Mouse (Mus musculus): ENCODE data around the gene Sf3a3. TPM values are rescaled to one million over a fixed set of nuclear protein-coding genes. Genes with fewer than 3 reads are reported as not detected.
"Not testable (repeated sequence)": the region's sequence is repeated elsewhere in the genome, so short reads cannot be mapped to it uniquely, and the experiment has no call there.

Sf3a3 gene
- polyA plus RNA-seq, 1 experiment, result 40.4 TPM

DNA sequence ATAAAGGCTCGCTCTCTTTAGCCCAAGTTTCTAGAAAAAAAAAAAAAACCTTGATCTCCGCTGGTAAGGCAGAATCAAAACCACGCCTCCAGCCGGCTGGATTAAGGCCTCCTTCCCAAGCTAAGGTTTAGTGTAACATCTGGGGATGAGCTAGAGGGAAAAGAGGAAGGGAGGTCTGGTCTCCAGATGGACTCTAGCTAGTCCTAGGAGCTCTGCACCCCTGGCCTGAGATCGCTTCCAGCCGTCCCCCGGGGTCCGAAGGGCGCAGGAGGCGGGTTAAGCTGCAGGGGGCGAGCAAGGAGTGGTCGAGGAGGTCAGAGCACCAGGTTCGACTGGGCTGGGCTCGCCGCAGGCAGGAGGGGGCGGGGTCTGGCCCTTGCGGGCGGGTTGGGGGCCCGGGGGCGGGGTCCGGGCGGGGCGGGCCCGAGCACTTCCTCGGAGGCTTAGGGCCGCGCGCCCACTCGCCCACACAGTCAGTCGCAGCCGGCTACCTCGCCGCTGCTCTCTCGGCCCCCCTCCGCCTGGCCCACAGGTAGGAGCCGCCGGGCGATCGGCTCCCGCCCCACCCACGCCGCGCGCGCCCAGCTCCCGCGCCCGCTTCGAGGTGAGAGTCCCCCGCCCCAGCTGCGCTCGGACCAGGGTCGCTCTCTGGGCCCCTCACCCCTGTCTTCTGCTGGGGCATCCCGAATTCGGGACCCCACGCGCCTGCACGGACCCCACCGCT lies 14.2 kb upstream of the Sf3a3 start, which contains the start of gene Fhl3:
Gene Fhl3 (plus strand): TSS at position 454 of the 724 bp plus-strand sequence.
- peak; percentile 51 for DNase-seq (ENCODE audit: low spot score)

DNA sequence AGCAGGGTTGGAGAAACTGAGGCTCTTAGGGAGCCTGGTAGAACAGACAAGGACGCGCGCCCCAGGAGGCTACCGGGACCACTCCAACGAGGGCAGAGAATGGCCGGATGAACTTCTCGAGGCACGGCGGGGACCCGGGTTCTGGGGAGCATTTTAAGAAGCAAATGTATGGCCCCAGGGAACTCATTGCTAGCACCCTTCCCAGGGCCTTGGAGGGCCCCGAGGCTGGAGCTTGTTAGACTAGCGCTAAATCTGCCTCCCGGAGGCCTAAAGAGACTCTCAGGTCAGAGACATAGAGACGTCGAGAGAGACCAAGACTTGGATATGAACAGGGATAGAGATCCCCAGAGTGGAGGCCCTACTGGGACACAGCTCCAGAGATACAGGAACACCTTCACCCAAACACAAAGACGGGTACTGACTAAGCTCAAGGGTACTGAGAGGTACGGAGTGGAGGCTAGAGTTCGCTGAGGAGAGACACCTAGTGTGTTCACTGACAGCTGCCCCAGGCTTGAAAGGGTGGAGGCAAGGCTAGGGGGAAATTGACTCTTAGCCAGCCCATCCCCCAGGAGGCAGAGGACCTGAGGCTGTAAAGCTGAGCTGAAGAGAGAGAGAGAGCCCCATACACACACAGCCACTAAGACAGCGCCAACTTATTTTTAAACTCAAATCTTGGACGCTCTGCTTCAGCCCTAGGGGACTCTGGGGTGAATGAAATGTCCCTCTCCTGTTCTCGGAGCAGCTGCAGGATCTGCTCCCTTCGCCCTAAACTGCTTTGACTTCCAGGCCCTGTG lies 13.3 kb upstream of the Sf3a3 start:
- no peak for DNase-seq (ENCODE audit: low spot score)

DNA sequence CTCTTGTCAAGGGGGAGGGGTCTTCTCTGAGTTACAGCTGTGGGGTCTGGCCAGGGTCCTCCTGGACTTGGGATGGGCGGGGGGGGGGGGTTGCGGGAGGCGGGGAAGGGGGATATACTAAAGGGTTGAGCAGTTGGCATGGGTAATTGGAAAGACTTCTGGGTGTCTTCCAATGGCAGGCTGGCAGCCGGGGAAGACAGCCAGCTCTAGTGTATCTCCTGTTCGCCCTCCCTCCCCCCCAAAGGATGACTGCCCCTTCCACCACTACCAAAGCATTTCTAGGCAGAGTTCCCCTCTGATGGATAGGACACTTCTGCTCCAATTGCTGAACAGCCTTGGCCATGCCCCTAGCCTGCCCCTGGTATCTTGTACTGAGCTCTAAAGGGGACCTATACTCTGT lies 12.7 kb upstream of the Sf3a3 start:
- DNase-seq (ENCODE audit: low spot score), result no peak

DNA sequence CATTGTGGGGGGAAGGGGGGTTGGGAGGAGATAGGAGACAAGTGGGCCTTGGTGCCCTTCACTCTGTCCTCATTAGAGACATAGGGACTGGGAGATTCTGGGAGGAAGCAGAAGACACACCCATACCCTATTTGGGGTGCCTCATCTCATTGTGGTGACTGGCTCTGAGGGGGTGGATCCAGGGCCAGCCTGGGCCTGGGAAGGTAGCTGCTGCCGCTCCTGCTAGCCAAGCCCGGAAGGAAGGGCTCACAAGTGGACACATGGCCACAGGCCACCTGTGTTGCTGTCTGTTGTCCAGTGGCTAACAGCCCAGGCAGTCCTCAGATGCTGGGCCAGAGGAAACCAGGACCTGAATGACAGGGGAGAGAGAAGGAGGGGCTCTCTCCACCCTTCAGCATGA lies 11.2 kb upstream of the Sf3a3 start:
- DNase-seq (ENCODE audit: low spot score), result no peak

DNA sequence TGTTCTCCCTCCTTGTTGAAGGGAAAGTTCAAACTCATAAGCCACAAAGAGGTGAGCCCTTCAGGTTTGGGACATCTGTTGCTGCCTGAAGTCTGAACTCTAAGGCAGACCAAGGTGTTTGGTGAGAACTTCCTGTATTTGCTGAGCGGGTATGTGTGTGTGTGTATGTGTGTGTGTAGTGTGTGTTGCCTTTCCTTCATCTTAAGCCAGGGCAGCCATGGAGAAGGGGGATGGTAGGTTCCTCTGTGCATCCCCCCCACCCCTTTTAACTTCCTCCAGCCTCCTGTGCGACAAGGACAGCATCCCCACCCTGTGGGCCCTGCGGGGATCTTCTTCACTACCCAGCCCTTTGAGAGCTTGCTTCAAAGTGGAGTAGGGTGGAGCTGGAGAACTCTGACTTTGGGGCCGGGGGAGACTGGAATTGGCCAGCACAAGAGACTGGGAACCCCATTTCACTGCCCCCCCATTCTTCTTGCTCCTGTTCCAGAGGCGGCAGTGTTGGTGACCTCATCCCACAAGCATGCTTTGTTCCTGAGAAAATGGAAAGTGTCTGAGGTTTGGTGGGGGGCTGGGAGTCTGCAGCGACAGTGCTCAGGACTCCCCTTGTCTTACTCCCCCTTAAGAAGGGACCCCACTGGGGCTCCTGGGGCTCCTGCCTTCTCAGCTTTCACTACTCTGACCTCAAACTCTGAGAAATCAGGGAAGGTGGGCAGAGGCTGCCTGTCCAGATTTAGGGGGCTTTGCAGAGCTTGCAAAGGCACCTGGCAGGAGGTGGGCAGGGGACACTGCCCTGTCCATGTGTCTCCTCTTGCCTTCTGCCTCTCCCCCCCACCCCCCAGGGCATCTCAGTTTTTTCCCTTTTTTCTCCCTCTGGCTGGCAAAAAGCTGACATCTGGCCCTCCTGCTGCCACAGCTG lies 10.4 kb upstream of the Sf3a3 start:
- no peak for DNase-seq (ENCODE audit: low spot score)

DNA sequence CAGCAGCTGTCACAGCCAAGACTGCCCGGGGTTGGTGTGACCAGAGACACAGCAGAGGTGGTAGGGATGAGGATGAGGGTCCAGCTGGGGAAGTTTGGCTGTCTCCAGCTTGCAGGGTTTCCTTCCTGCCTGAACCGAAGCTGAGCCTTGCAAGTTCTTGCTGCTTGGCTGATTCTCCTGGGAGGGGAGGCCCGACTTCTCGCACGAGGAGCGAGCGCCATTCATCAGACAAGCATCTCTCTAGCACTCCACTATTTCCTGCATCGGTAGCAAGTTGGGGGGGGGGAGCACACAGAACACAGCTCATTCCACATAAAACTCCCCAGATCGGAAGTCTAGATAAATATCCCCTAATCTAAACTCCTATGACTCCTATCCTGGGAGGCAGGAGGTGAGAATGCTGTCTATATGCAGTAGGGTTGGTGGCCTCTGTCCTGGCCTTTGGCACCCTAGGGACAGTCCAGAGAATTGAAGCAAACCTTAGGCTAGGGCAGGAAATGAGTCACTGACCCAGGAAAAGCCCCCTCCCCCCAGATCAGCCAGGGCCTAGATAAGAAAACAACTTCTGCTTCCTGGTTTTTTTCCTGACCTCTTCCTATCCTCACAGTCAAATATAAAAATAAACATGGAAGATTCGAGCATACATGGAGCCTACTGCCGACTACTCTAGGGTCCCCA lies 9.6 kb upstream of the Sf3a3 start:
- no peak for DNase-seq (ENCODE audit: low spot score)

DNA sequence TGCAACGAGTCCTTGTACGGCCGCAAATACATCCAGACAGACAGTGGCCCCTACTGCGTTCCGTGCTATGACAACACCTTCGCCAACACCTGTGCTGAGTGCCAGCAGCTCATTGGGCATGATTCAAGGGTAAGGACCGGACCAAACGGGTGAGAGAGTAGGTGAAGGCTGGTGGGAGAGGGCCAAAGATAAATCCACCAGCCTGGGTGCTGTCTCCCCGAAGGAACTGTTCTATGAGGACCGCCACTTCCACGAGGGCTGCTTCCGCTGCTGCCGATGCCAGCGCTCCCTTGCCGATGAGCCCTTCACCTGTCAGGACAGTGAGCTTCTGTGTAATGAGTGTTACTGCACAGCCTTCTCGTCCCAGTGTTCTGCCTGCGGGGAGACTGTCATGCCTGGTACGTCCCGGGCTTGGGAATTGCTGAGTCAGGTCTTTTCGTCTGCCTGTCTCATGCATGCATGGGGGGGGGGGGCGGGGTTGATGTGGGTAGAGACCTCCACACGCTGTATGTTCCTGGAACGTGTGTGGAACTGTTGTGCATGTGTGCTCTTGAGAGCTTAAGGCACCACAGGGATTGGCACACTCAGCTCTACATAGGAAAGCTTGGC lies 8.8 kb upstream of the Sf3a3 start:
- DNase-seq (ENCODE audit: low spot score), result no peak

DNA sequence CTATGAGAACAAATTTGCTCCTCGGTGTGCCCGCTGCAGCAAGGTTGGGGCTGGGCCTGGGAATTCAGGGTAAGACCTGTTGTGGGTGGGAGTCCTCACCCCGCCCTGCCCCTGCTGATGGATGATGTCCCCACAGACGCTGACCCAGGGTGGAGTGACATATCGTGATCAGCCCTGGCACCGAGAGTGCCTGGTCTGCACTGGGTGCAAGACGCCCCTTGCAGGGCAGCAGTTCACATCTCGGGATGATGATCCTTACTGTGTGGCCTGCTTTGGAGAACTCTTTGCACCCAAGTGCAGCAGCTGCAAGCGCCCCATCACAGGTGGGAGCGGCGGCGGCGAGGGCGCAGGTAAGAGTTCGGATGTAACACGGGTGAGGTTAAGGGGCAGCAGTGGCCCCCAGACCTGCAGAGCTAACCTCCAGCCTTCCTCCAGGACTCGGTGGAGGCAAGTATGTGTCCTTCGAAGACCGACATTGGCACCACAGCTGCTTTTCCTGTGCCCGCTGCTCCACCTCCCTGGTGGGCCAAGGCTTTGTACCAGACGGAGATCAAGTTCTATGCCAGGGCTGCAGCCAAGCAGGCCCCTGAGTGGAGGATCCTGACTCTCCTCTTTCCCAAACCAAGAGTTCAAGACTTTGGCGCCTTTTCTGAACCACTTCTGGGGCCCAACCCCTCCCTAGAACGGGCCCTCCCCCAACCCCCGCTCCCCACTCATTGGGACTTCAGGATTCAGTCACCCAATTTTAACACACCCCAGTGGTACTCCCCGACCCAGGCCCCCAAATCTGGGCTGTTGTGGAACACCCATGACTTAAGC lies 7.0 kb upstream of the Sf3a3 start:
- DNase-seq (ENCODE audit: low spot score), result not testable (repeated sequence)

DNA sequence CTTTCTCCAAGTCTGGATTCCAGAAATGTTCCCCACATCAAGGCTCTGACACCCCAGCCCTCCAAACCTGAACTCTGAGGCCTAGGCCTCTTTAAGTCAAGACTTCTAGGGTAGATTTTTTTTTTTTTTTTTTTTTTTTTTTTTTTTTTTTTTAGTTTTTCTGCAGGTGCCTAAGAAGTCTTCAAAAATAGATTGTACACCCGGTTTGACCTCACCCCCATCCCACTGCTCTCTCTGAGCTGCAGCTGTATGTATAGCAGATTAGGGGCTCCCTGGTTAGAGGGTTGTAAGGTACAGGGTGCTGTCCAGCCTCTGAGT lies 6.4 kb upstream of the Sf3a3 start:
- not testable (repeated sequence) for DNase-seq (ENCODE audit: low spot score)

DNA sequence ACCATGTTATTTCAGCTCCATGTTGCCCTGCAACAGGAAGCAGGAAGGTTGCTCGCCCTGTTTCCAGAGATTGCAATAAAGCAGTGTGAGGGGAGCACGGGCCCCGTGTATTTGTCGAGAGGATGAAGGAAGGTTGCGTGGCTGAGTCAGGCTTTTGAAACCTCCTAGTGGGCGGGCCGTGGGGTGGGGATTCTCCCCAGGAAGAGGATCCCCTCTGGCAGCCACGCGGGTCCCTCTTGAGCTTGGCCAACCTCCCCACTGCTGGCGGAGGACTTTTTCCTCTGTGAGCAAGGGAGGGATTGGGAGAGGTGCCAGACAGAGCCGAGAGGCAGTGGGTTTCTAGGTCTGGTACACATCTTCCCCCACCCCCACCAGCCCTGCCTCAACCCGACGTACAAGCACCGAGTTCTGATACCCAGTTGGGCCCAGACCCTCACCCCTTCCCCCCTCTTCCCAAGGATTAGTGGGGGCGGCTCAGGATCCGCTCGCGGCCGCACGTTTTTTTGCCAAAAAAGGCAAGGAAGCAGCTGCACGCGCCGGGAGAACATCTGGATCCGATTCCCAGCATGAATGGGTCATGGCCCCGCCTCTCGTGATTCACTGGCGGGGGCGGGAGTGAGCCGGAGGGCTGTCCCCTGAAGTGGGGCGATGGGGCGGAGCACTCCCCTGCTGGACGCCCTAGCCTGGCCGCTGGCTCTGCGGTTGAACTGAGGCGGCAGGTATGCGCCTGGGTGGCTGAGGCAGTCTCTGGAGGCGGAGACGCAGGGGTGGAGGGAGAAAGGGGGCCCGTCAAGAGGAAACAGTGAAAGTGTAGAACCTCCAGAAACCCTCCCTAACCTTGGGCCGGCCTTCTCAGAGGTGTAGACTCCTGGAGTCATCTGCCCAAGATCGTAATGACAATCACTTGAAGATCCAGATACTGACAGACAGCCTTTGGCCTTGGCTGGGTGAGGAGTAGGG lies 5.8 kb upstream of the Sf3a3 start:
- DNase-seq (ENCODE audit: low spot score), result peak; percentile 80

DNA sequence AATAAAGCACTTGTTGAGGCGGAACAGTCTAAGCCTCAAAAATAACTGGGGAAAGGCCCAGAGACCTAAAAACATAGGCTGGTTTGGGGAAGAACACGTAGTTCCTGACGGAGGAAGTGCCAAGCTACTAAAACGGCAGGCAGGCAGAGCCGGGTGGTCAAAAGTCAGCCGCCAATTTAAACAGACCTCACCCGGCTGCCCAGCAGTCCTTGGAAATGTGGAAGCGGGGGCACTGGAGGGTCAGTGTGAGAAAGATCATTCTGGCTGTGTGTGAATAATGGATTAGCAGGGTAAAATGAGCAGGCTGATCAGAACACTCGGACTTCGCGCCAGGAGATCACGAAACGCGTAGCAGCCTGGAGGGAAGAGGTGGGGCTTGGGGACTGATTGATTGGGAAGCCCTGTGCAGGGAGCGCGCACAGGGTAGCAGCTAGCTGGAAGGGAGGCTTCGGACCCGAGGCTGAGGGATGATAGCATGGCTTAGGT lies 4.6 kb upstream of the Sf3a3 start:
- peak; percentile 28 for DNase-seq (ENCODE audit: low spot score)

DNA sequence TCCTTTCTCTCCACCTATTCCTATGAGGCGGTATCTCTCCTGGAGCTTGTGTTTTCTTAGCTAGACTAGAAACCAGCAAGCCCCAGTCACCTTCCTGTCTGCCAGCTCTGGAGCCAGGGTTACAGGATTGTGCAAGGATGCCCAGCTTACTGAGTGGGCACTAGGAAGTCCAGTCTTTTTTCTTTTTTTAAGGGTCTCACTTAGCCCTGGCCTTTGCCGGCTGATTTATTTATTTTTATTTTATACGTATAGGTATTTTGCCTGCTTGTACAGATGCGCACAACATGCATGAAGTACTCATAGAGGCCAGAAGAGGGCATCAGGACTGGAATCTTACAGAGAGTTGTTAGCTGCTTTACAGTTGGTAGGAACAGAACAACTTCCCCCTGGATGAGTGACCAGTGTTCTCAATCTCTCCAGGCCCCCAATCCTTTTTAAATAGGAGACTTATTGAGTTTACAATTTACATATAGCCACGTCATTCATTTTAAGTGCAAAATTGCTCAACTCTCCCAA lies 3.7 kb upstream of the Sf3a3 start:
- DNase-seq (ENCODE audit: low spot score), result no peak

DNA sequence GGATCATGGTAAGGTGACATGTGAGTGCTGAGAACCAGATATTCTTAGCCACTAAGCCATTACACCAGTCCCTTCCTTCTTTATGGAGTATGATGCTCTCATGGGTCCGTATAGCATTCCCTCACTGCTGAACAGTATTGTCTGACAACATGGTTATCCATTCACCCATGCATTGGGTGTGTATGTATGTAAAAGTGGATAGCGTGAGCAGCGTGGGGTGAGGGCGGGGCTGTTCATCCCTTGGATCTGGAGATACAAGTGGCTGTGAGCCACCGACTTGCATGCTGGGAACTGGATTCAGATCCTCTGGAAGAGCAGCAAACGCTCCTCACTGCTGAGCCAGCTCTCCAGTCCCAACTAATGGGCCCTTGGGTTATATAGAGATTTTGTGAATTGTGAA lies 2.0 kb upstream of the Sf3a3 start:
- no peak for DNase-seq (ENCODE audit: low spot score)

DNA sequence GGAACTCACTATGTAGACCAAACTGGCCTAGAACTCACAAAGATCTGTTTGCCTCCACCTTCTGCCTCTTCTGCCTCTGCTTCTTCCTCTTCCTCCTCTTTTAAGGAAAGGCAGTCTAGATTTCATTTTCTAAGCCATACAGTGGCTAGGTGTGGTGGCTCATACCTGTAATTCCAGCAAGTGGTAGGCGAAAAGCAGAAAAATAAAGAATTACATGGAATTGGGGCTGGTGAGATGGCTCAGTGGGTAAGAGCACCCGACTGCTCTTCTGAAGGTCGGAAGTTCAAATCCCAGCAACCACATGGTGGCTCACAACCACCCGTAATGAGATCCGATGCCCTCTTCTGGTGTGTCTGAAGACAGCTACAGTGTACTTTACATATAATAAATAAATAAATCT lies 726 bp upstream of the Sf3a3 start:
- DNase-seq (ENCODE audit: low spot score), result not testable (repeated sequence)

DNA sequence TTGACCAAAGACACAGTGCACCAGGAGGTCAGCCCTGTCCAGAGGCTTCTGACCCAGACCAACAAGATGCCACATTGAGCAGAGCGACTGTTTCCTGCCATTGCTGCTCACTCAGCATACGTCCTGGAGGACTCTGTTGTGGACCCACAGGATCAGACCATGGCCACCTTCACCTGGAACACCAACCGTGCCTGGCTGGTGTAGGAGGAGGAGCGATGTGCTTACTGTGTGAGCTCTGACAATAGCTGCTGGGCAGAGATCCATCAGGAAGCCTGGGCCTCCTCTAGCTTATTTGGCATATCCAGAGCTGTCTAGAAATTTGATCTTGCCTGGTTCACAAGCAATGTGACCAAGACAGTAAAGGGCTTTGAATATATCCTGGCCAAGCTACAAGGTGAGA lies 4.5 kb downstream of the Sf3a3 start:
- DNase-seq (ENCODE audit: low spot score), result no peak

DNA sequence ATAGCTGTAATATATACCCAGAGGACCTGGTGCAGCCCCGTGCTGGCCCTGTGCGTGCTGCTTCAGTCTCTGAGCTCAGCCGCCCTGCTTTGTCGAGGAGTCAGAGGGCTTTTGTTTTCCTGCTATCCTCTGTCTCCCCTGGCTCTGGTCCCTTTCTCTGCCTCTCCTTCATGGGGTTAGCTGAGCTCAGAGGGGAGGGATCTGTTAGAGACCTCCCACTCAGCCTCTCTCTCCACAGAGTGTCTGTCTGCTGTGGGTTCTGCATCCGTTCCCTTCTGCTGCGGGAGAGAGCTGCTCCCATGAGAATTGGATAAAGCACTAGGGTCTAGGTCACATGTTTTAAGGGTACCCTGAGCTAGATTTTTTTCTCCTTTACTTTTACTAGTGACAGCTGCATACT lies 11.5 kb downstream of the Sf3a3 start:
- DNase-seq (ENCODE audit: low spot score), result no peak

DNA sequence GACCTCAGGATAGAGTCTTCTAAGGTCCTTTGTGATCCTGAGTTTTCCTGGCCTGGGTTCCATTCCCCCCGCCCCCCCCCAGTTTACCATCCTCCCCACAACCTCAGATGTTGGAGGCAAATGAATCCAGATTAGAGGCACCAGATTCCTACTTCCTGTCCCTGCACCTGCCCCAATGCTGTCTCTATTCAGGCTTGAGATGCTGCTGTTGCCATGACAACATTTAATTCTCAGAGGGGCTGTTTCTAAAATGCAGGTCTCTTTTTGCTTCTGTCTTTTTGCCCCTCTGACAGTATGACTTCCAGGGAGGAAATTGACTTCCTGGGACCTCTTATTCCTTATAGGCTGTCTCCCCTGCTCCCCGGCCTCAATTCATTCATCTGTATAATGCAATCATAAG lies 22.4 kb downstream of the Sf3a3 start:
- no peak for DNase-seq (ENCODE audit: low spot score)

DNA sequence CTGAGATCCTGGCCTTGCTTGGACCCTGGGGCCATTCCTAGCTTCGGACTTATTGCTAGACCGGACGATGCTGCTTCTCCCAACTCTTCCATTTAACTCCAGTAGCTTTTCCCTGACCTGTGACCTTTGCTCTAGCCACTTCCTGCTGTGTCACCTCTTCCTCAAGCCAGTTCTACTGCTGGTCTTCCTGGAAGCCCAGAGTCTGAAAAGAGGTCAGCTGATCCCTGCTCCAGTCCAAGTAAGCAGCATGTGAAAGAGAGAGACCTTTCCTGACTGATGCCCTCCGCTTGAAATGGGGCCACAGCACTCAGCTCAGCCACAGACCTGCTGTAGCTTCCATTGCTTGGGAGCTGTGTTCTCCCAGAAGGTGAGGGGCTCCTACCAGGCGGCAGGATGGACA lies 22.9 kb downstream of the Sf3a3 start:
- DNase-seq (ENCODE audit: low spot score), result no peak

DNA sequence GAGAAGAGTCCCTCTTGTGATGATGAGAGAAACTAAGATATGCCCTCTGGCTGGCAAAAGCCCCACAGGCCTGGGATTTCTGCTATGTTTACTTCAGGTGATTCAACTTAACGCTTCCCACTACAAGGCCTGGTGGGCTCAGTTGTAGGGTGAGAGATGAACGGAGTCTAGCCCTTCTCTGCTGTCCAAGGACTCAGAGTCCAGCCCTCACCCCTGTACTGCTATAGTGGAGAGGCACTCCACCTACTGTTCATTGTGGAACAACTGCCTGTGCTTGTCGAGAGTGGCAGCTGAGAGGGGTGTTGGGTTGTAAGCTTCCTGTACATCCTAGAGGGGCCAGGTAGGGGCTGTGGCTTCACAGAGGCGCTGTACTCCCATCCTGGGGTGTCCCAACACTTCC lies 23.4 kb downstream of the Sf3a3 start:
- DNase-seq (ENCODE audit: low spot score), result no peak

Measured in urinary bladder, adult 2 months (tissue).